Mouse (Mus musculus) C2C12 (cell line): ENCODE measurements at regions not wholly inside any gene's neighbourhood (a gene's known extent, or its start where the extent isn't known, plus 50 kb on each side); places are given as distances from the start of the nearest gene placed in this dataset.
A peak's percentile ranks its signal among the peaks of the same experiment; 100 is the strongest.

ENCODE experiments used
- H3K27me3 ChIP-seq: one replicate; pipeline ENCODE4 v1.6.1; 2011; ENCODE audit not compliant: control insufficient read depth, insufficient read depth, insufficient read length
- H3K36me3 ChIP-seq: one replicate; pipeline ENCODE4 v1.6.1; 2011; ENCODE audit not compliant: control insufficient read depth, insufficient read depth
- H3K4me3 ChIP-seq: one replicate; pipeline ENCODE4 v1.5.1; 2011; ENCODE audit warnings: mild to moderate bottlenecking, control low read depth; ENCODE audit not compliant: poor library complexity, insufficient read depth, severe bottlenecking
- H3K79me2 ChIP-seq: one replicate; pipeline ENCODE4 v1.6.1; 2011; ENCODE audit not compliant: control insufficient read depth, insufficient read depth
- H3K79me3 ChIP-seq: one replicate; pipeline ENCODE4 v1.6.1; 2011; ENCODE audit warnings: low read depth, control low read depth
- H3ac ChIP-seq: one replicate; pipeline ENCODE3; 2011; ENCODE audit warnings: low read depth; ENCODE audit not compliant: control insufficient read depth, insufficient read length
- CEBPB ChIP-seq: IDR thresholded peaks from one replicate; pipeline ENCODE4 v1.6.1; 2011; ENCODE audit warnings: low read depth, mild to moderate bottlenecking, control low read depth, moderate library complexity
- CTCF ChIP-seq: IDR thresholded peaks from one replicate; pipeline ENCODE4 v1.5.1; 2011; ENCODE audit not compliant: control insufficient read depth, insufficient read depth, insufficient read length
- FOSL1 ChIP-seq: IDR thresholded peaks from one replicate; pipeline ENCODE4 v1.8.0; 2011; ENCODE audit warnings: mild to moderate bottlenecking, low read length; ENCODE audit not compliant: poor library complexity, insufficient read depth, severe bottlenecking
- MAX ChIP-seq: IDR thresholded peaks from one replicate; pipeline ENCODE4 v1.6.1; 2011; ENCODE audit warnings: mild to moderate bottlenecking, control low read depth
- MYOD1 ChIP-seq: IDR thresholded peaks from one replicate; pipeline ENCODE4 v1.6.1; 2011; ENCODE audit warnings: low read depth; ENCODE audit not compliant: control insufficient read depth, insufficient read length
- MYOG ChIP-seq: IDR thresholded peaks from one replicate; pipeline ENCODE4 v1.6.1; 2011; ENCODE audit not compliant: control insufficient read depth, insufficient read length; ENCODE audit errors: extremely low read depth
- USF1 ChIP-seq: IDR thresholded peaks from one replicate; pipeline ENCODE4 v1.6.1; 2011; ENCODE audit warnings: low read depth, mild to moderate bottlenecking, control low read depth, moderate library complexity

GRCm38 (mm10) chr5:97330074-97330473 lies 62.1 kb downstream of the Naa11 start:
- no peak for TF ChIP-seq CEBPB
- TF ChIP-seq MYOG = no peak
- no peak for TF ChIP-seq CTCF

DNA sequence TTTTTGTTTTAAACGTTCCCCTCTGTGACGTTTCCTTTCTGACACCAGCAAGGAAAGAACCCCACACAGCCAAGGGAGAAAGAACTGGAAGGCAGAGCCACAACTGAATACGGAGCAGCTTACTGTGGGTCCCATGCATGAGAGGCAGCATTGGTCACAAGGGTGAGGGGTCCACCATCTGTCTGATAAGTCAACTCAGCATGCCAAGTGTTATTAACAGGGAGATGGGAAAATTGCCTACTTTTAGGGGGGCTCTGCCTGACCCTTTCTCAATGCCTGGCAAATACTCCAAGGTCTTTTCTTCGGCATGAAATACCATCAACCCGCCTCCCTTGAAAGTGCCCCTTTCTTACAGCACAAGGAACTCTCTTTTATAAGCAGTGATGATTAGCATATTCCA lies 66.3 kb downstream of the Naa11 start:
- Histone ChIP-seq H3ac (no peak overlapping the region), H3K4me3 (no peak overlapping the region), H3K79me2 (no peaks in the 10 kb centered on the region), H3K27me3 (no peaks in the 10 kb centered on the region), H3K79me3 (no peaks in the 10 kb centered on the region), H3K36me3 (no peaks in the 10 kb centered on the region)
- TF ChIP-seq CTCF (no peak), FOSL1 (no peak), MYOG (no peak), USF1 (no peak), MAX (no peak), MYOD1 (no peak)

More at GRCm38 (mm10) chr5:97330074-97330473, 62.1 kb downstream of the Naa11 start:
- no peaks in the 10 kb centered on the region for H3K79me3 ChIP-seq
- H3K36me3 ChIP-seq = no peaks in the 10 kb centered on the region
- H3ac ChIP-seq = no peak overlapping the region
- no peaks in the 10 kb centered on the region for H3K79me2 ChIP-seq
- no peaks in the 10 kb centered on the region for H3K27me3 ChIP-seq
- no peak overlapping the region for H3K4me3 ChIP-seq

GRCm38 (mm10) chr5:97323873-97324272 lies 68.3 kb downstream of the Naa11 start:
- TF ChIP-seq MYOD1 = no peak
- no peak for TF ChIP-seq CTCF
- TF ChIP-seq MYOG = no peak
- TF ChIP-seq FOSL1 = no peak
- TF ChIP-seq USF1 = no peak
- TF ChIP-seq MAX = no peak
- no peak for TF ChIP-seq CEBPB
- H3K36me3 ChIP-seq = no peaks in the 10 kb centered on the region
- no peaks in the 10 kb centered on the region for H3K79me3 ChIP-seq

GRCm38 (mm10) chr5:97319816-97320487 lies 72.2 kb downstream of the Naa11 start:
- Histone ChIP-seq H3K79me3 (no peaks in the 10 kb centered on the region), H3K27me3 (no peaks in the 10 kb centered on the region)

More at GRCm38 (mm10) chr5:97323873-97324272, 68.3 kb downstream of the Naa11 start:
- Histone ChIP-seq H3K27me3 (no peaks in the 10 kb centered on the region), H3ac (no peak overlapping the region), H3K4me3 (no peak overlapping the region), H3K79me2 (no peaks in the 10 kb centered on the region)

DNA sequence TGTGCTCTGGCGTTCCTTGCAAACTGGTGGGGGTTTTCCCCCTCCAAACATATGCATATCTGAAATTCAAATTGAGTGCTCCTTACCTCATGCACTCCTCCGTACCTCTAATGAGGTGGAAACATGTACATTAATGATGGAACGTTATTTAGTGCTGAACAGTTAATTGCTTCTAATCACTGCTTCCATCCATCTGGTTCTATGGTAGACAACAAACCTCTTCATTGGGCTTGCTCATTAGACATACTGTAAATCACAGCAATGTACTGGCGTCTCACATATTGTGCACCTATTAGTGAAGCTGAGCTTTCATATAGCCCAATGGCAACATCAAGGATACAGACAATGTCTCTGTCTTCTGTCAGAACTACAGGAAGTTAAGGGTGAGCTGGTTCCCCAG lies 85.3 kb downstream of the Naa11 start:
- Histone ChIP-seq H3K79me2 (no peaks in the 10 kb centered on the region), H3K27me3 (no peaks in the 10 kb centered on the region), H3K79me3 (no peaks in the 10 kb centered on the region), H3K4me3 (no peak overlapping the region), H3K36me3 (no peaks in the 10 kb centered on the region), H3ac (no peak overlapping the region)
- no peak for TF ChIP-seq MYOD1

More at GRCm38 (mm10) chr5:97319816-97320487, 72.2 kb downstream of the Naa11 start:
- Histone ChIP-seq H3K36me3 (no peaks in the 10 kb centered on the region), H3K4me3 (no peak overlapping the region), H3K79me2 (no peaks in the 10 kb centered on the region), H3ac (no peak overlapping the region)
- no peak for TF ChIP-seq MAX
- TF ChIP-seq CEBPB = no peak
- no peak for TF ChIP-seq MYOD1
- no peak for TF ChIP-seq USF1
- TF ChIP-seq MYOG = no peak
- no peak for TF ChIP-seq CTCF
- TF ChIP-seq FOSL1 = no peak

DNA sequence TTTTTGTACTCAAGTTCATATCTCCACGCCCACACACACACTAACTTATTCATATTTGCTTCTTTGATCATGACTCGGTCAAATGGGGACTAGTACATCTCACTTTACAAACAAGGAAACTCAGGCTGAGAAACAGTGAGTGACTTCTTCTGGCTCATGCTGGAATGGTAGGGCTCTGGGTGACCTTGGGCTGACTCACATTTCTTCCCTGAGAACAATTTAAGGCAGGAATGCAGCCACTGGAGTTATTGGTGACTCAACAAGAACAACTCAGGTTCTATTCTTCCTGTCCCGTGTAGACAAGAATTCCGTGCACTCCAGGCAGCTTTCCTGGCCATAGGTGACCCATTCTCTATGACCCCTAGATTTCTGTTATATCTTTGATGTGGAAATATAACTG lies 87.3 kb downstream of the Naa11 start:
- Histone ChIP-seq H3K79me3 (no peaks in the 10 kb centered on the region), H3K4me3 (no peak overlapping the region), H3K27me3 (no peaks in the 10 kb centered on the region), H3ac (no peak overlapping the region), H3K36me3 (no peaks in the 10 kb centered on the region), H3K79me2 (no peaks in the 10 kb centered on the region)
- TF ChIP-seq MYOG = no peak
- TF ChIP-seq FOSL1 = peak; percentile 43
- no peak for TF ChIP-seq MYOD1
